Mouse (Mus musculus): ENCODE results near the gene Esyt3. TPM values are rescaled to one million over a fixed set of nuclear protein-coding genes. Genes with fewer than 3 reads are reported as not detected.

The Esyt3 gene
- polyA plus RNA-seq, 1 experiment from 2014 or later, result 0.42 TPM

GRCm38 (mm10) chr9:99379194-99379593 is 20.8 kb upstream of the Esyt3 start:
- Histone ChIP-seq H3K4me1 (replicated peaks; ENCODE audit: insufficient read depth, low read length) (no peaks in the 10 kb centered on the region), H3K4me3 (replicated peaks; ENCODE audit: low read depth, low read length) (no peak overlapping the region), H3K9ac (ENCODE audit: low read depth, low read length) (no peak overlapping the region), H3K36me3 (ENCODE audit: insufficient read depth, low read length) (no peaks in the 10 kb centered on the region), H3K9me3 (replicated peaks; ENCODE audit: low read length) (no peaks in the 10 kb centered on the region), H3K27ac (no peak overlapping the region), H3K27me3 (ENCODE audit: insufficient read depth, low read length) (no peaks in the 10 kb centered on the region), H3K4me2 (ENCODE audit: low read length) (no peak overlapping the region)
- DNase-seq (ENCODE audit: low spot score) (no peak), ATAC-seq (replicated peaks; ENCODE audit: low FRiP score, low read depth) (no peak)
- no peak for TF ChIP-seq CTCF (IDR thresholded peaks at IDR 0.05; ENCODE audit: low read depth)
- 64% methylated on average over 5 of the region's 5 CpGs for WGBS

- ATAC-seq (replicated peaks; ENCODE audit: low FRiP score, low read depth), result no peak
- Histone ChIP-seq H3K36me3 (ENCODE audit: insufficient read depth, low read length) (no peaks in the 10 kb centered on the region), H3K4me1 (replicated peaks; ENCODE audit: insufficient read depth, low read length) (no peaks in the 10 kb centered on the region), H3K27ac (no peak overlapping the region), H3K9me3 (replicated peaks; ENCODE audit: low read length) (no peaks in the 10 kb centered on the region), H3K4me2 (ENCODE audit: low read length) (no peak overlapping the region), H3K9ac (ENCODE audit: low read depth, low read length) (no peak overlapping the region), H3K27me3 (ENCODE audit: insufficient read depth, low read length) (no peaks in the 10 kb centered on the region), H3K4me3 (replicated peaks; ENCODE audit: low read depth, low read length) (no peak overlapping the region)
- TF ChIP-seq CTCF (IDR thresholded peaks at IDR 0.05; ENCODE audit: low read depth), result peak; percentile 92
- 7% methylated on average over 14 of the region's 14 CpGs for WGBS
- DNase-seq (ENCODE audit: low spot score), result peak; percentile 65
These were observed 18.4 kb upstream of the Esyt3 start for GRCm38 (mm10) chr9:99376591-99377418.

- TF ChIP-seq CTCF (IDR thresholded peaks at IDR 0.05; ENCODE audit: low read depth), result no peak
These were observed 10.1 kb upstream of the Esyt3 start for GRCm38 (mm10) chr9:99368431-99368830.

GRCm38 (mm10) chr9:99365906-99366305 is 7.5 kb upstream of the Esyt3 start:
- no peak for TF ChIP-seq CTCF (IDR thresholded peaks at IDR 0.05; ENCODE audit: low read depth)

More at GRCm38 (mm10) chr9:99368431-99368830, 10.1 kb upstream of the Esyt3 start:
- Histone ChIP-seq H3K27ac (no peak overlapping the region), H3K36me3 (ENCODE audit: insufficient read depth, low read length) (no peaks in the 10 kb centered on the region), H3K27me3 (ENCODE audit: insufficient read depth, low read length) (no peaks in the 10 kb centered on the region), H3K4me2 (ENCODE audit: low read length) (no peak overlapping the region), H3K4me3 (replicated peaks; ENCODE audit: low read depth, low read length) (no peak overlapping the region), H3K4me1 (replicated peaks; ENCODE audit: insufficient read depth, low read length) (no peaks in the 10 kb centered on the region), H3K9me3 (replicated peaks; ENCODE audit: low read length) (no peaks in the 10 kb centered on the region), H3K9ac (ENCODE audit: low read depth, low read length) (no peak overlapping the region)
- no peak for DNase-seq (ENCODE audit: low spot score)
- no peak for ATAC-seq (replicated peaks; ENCODE audit: low FRiP score, low read depth)
- WGBS, result 68% methylated on average over 7 of the region's 7 CpGs

GRCm38 (mm10) chr9:99363076-99363475 is 4.7 kb upstream of the Esyt3 start:
- H3K4me3 ChIP-seq (replicated peaks; ENCODE audit: low read depth, low read length), result no peak overlapping the region
- H3K36me3 ChIP-seq (ENCODE audit: insufficient read depth, low read length), result no peaks in the 10 kb centered on the region
- H3K4me2 ChIP-seq (ENCODE audit: low read length), result no peak overlapping the region
- peaks cover 8% of the 10 kb centered on the region for H3K27me3 ChIP-seq (ENCODE audit: insufficient read depth, low read length)
- 0 out of 2 replicates have a peak, but pooled peaks cover under 1% of the 10 kb centered on the region for H3K4me1 ChIP-seq (replicated peaks; ENCODE audit: insufficient read depth, low read length)
- H3K27ac ChIP-seq, result no peak overlapping the region
- no peaks in the 10 kb centered on the region for H3K9me3 ChIP-seq (replicated peaks; ENCODE audit: low read length)
- H3K9ac ChIP-seq (ENCODE audit: low read depth, low read length), result no peak overlapping the region
- TF ChIP-seq CTCF (IDR thresholded peaks at IDR 0.05; ENCODE audit: low read depth), result no peak
- DNase-seq (ENCODE audit: low spot score) (peak; percentile 29), ATAC-seq (replicated peaks; ENCODE audit: low FRiP score, low read depth) (no peak)
- WGBS, result 55% methylated on average over 8 of the region's 8 CpGs

More at GRCm38 (mm10) chr9:99365906-99366305, 7.5 kb upstream of the Esyt3 start:
- 75% methylated on average over 3 of the region's 3 CpGs for WGBS
- Histone ChIP-seq H3K27me3 (ENCODE audit: insufficient read depth, low read length) (no peaks in the 10 kb centered on the region), H3K9ac (ENCODE audit: low read depth, low read length) (no peak overlapping the region), H3K9me3 (replicated peaks; ENCODE audit: low read length) (no peaks in the 10 kb centered on the region), H3K27ac (no peak overlapping the region), H3K4me2 (ENCODE audit: low read length) (no peak overlapping the region), H3K36me3 (ENCODE audit: insufficient read depth, low read length) (no peaks in the 10 kb centered on the region), H3K4me1 (replicated peaks; ENCODE audit: insufficient read depth, low read length) (no peaks in the 10 kb centered on the region), H3K4me3 (replicated peaks; ENCODE audit: low read depth, low read length) (no peak overlapping the region)
- DNase-seq (ENCODE audit: low spot score) (no peak), ATAC-seq (replicated peaks; ENCODE audit: low FRiP score, low read depth) (no peak)

- H3K4me3 ChIP-seq (replicated peaks; ENCODE audit: low read depth, low read length), result no peak overlapping the region
These were observed 3.6 kb upstream of the Esyt3 start for GRCm38 (mm10) chr9:99361946-99362345.

More at GRCm38 (mm10) chr9:99361946-99362345, 3.6 kb upstream of the Esyt3 start:
- DNase-seq (ENCODE audit: low spot score) (no peak), ATAC-seq (replicated peaks; ENCODE audit: low FRiP score, low read depth) (no peak)
- Histone ChIP-seq H3K36me3 (ENCODE audit: insufficient read depth, low read length) (no peaks in the 10 kb centered on the region), H3K9me3 (replicated peaks; ENCODE audit: low read length) (no peaks in the 10 kb centered on the region), H3K27ac (no peak overlapping the region), H3K27me3 (ENCODE audit: insufficient read depth, low read length) (peaks cover 17% of the 10 kb centered on the region), H3K4me1 (replicated peaks; ENCODE audit: insufficient read depth, low read length) (0 out of 2 replicates have a peak, but pooled peaks cover 8% of the 10 kb centered on the region), H3K9ac (ENCODE audit: low read depth, low read length) (no peak overlapping the region), H3K4me2 (ENCODE audit: low read length) (no peak overlapping the region)
- 82% methylated on average over 9 of the region's 9 CpGs for WGBS
- TF ChIP-seq CTCF (IDR thresholded peaks at IDR 0.05; ENCODE audit: low read depth), result no peak
